Mouse (Mus musculus) layer of hippocampus, adult 2 months (tissue): ENCODE results near the gene Ifna11. TPM values are rescaled to one million over a fixed set of nuclear protein-coding genes. Genes with fewer than 3 reads are reported as not detected.
A peak's percentile ranks its signal among the peaks of the same experiment; 100 is the strongest.
"Not testable (repeated sequence)": the region's sequence is repeated elsewhere in the genome, so short reads cannot be mapped to it uniquely, and the experiment has no call there.

ENCODE experiments used
- DNase-seq, 2 experiments: peaks; one replicate each; pipeline ENCODE4 v3.0.0; 2022; ENCODE audit warnings: low spot score in 2 of 2
- H3K27ac ChIP-seq: fragments of 200-600 bp; 2 replicates; pipeline ENCODE4 v1.8.1; 2022
- H3K4me3 ChIP-seq: fragments of 200-600 bp; 2 replicates; pipeline ENCODE4 v1.8.1; 2022; ENCODE audit warnings: mild to moderate bottlenecking
- CTCF ChIP-seq: fragments of 200-600 bp; conservative IDR thresholded peaks from 2 replicates; pipeline ENCODE4 v1.8.1; 2022; ENCODE audit warnings: antibody characterized with exemption, mild to moderate bottlenecking, moderate library complexity
- long read RNA-seq, 2 experiments: library from polyadenylated mRNA; stranded (forward); transcript quantifications; one replicate each; pipeline ENCODE4 v2.0.0; 2021; ENCODE audit warnings: borderline mapping rate in 2 of 2
- total RNA-seq, 2 experiments: library from RNA; stranded (reverse); gene quantifications; 2 replicates each; pipeline ENCODE4 v1.2.3; 2021

The Ifna11 gene
- not detected for total RNA-seq
- long read RNA-seq, experiment 1: 0 reads
- long read RNA-seq, experiment 2: 0 reads

DNA sequence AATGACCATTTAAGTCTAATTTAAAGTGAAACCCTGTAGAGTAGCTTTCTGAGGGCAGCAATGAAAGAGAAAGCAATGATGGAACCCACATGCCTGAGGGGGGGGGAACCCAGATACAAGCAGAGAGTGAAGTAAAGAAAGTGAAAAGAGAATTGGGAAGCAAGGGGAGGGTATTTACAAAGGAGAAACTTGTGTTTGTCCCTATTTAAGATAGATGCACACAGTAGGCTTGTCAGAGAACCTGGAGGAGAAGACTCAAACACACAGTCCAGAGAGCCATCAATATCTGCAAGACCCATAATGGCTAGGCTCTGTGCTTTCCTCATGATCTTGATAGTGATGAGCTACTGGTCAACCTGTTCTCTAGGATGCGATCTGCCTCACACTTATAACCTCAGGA, at the start of gene Ifna11:
Gene Ifna11, plus strand, starts transcription at position 301 of the 400 bp plus-strand sequence.
- no peak within 1 kb of the TSS for H3K4me3 ChIP-seq
- TF ChIP-seq CTCF: no peak
- no peak for DNase-seq
- H3K27ac ChIP-seq: no peak within 1 kb of the TSS

DNA sequence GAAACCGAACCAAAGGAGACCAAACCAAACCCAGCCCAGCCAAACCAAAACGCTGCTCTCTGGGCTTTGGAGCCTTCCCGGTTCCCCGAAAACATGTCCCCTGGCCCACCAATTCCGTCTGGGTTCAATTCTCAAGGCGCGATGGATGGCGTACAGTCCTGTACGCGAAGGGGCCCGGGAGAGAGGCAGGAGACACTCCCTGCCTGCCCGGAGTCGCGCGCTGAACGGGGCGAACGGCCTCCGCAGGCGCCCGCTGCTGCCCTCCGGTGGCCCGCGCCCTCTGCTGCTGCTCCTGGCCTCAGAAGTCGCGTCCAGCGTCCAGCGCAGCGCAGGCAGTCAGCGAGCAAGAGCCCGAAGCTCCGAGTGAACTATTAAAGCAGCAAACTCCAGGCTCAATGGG, 46.2 kb upstream of the Ifna11 start, which contains the start of gene Gm13290:
Gene Gm13290, plus strand, starts transcription at position 301 of the 400 bp plus-strand sequence.
- H3K27ac ChIP-seq, DNase-seq: not testable (repeated sequence)

DNA sequence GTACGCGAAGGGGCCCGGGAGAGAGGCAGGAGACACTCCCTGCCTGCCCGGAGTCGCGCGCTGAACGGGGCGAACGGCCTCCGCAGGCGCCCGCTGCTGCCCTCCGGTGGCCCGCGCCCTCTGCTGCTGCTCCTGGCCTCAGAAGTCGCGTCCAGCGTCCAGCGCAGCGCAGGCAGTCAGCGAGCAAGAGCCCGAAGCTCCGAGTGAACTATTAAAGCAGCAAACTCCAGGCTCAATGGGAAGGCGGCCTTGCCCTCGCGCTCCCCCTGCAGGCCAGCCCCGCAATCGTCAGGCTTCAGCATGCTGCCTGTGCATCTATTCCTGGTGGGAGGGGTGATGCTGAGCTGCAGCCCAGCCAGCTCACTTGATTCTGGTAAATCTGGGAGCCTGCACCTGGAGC, 43.1 kb upstream of the Ifna11 start, which contains the start of gene Gm13289:
Gene Gm13289, plus strand, starts transcription at position 301 of the 400 bp plus-strand sequence.
- H3K4me3 ChIP-seq, H3K27ac ChIP-seq, DNase-seq: not testable (repeated sequence)

More for the DNA sequence above, 46.2 kb upstream of the Ifna11 start, which contains the start of gene Gm13290:
- H3K4me3 ChIP-seq: not testable (repeated sequence)

DNA sequence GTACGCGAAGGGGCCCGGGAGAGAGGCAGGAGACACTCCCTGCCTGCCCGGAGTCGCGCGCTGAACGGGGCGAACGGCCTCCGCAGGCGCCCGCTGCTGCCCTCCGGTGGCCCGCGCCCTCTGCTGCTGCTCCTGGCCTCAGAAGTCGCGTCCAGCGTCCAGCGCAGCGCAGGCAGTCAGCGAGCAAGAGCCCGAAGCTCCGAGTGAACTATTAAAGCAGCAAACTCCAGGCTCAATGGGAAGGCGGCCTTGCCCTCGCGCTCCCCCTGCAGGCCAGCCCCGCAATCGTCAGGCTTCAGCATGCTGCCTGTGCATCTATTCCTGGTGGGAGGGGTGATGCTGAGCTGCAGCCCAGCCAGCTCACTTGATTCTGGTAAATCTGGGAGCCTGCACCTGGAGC, 40.2 kb upstream of the Ifna11 start, which contains the start of gene Gm13272:
Gene Gm13272, plus strand, starts transcription at position 301 of the 400 bp plus-strand sequence.
- H3K4me3 ChIP-seq, H3K27ac ChIP-seq, DNase-seq: not testable (repeated sequence)

DNA sequence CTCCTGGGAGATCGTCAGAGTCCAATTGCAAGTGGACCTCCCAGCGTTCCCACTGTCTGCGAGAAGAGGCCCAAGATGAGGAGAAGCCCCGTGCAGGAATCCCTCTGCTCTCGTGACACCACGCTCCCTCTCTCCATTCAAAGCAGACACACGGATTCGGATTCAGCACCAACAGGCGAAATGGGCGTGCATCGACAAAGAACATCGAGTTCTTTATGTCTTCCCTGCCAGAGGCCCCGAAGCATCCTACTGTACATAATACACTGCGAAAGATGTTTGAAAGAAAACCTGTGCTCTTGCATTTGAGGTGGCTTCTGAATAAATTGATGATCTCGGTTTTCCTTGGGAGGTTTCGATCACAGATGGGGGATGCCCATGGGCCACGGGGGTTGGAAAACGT, 39.4 kb upstream of the Ifna11 start:
- H3K27ac ChIP-seq, DNase-seq, H3K4me3 ChIP-seq: not testable (repeated sequence)

DNA sequence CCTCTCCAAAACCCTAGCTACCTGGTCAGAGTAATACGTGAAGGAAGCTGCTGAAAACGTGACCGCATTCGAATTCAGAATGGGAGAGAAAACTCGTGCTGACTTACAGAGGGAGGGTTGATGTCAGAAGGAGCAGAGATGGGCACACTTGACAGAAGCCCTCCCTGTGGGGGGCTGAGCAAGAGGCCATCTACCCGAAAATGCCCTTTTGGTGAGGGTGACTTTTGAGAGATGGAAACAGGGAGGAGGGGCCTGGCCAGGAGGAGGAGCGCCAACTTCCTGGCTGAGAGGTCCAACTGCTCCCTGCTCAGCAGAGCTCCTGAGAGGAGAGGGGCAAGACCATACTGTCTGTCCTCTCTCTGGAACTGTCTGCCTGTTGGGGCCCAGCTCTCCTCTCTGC, 37.9 kb upstream of the Ifna11 start, which contains the start of gene Ifnz:
Gene Ifnz, plus strand, starts transcription at position 301 of the 400 bp plus-strand sequence.
- not testable (repeated sequence) for DNase-seq, H3K27ac ChIP-seq, H3K4me3 ChIP-seq

DNA sequence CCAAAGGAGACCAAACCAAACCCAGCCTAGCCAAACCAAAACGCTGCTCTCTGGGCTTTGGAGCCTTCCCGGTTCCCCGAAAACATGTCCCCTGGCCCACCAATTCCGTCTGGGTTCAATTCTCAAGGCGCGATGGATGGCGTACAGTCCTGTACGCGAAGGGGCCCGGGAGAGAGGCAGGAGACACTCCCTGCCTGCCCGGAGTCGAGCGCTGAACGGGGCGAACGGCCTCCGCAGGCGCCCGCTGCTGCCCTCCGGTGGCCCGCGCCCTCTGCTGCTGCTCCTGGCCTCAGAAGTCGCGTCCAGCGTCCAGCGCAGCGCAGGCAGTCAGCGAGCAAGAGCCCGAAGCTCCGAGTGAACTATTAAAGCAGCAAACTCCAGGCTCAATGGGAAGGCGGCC, 37.4 kb upstream of the Ifna11 start:
- H3K4me3 ChIP-seq, H3K27ac ChIP-seq, DNase-seq: not testable (repeated sequence)
- TF ChIP-seq CTCF: peak; percentile 23

DNA sequence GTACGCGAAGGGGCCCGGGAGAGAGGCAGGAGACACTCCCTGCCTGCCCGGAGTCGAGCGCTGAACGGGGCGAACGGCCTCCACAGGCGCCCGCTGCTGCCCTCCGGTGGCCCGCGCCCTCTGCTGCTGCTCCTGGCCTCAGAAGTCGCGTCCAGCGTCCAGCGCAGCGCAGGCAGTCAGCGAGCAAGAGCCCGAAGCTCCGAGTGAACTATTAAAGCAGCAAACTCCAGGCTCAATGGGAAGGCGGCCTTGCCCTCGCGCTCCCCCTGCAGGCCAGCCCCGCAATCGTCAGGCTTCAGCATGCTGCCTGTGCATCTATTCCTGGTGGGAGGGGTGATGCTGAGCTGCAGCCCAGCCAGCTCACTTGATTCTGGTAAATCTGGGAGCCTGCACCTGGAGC, 34.4 kb upstream of the Ifna11 start, which contains the start of gene Gm13276:
Gene Gm13276, plus strand, starts transcription at position 301 of the 400 bp plus-strand sequence.
- not testable (repeated sequence) for H3K4me3 ChIP-seq, H3K27ac ChIP-seq, DNase-seq

DNA sequence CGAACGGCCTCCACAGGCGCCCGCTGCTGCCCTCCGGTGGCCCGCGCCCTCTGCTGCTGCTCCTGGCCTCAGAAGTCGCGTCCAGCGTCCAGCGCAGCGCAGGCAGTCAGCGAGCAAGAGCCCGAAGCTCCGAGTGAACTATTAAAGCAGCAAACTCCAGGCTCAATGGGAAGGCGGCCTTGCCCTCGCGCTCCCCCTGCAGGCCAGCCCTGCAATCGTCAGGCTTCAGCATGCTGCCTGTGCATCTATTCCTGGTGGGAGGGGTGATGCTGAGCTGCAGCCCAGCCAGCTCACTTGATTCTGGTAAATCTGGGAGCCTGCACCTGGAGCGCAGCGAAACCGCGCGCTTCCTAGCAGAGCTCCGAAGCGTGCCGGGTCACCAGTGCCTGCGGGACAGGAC, 31.4 kb upstream of the Ifna11 start, which contains the start of gene Gm13277:
Gene Gm13277, plus strand, starts transcription at position 231 of the 400 bp plus-strand sequence.
- not testable (repeated sequence) for H3K27ac ChIP-seq, H3K4me3 ChIP-seq
- TF ChIP-seq CTCF: peak; percentile 58
- DNase-seq: peak; percentile 58 to 66

DNA sequence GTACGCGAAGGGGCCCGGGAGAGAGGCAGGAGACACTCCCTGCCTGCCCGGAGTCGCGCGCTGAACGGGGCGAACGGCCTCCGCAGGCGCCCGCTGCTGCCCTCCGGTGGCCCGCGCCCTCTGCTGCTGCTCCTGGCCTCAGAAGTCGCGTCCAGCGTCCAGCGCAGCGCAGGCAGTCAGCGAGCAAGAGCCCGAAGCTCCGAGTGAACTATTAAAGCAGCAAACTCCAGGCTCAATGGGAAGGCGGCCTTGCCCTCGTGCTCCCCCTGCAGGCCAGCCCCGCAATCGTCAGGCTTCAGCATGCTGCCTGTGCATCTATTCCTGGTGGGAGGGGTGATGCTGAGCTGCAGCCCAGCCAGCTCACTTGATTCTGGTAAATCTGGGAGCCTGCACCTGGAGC, 28.5 kb upstream of the Ifna11 start, which contains the start of gene Gm13278:
Gene Gm13278, plus strand, starts transcription at position 301 of the 400 bp plus-strand sequence.
- H3K27ac ChIP-seq, H3K4me3 ChIP-seq, DNase-seq: not testable (repeated sequence)

DNA sequence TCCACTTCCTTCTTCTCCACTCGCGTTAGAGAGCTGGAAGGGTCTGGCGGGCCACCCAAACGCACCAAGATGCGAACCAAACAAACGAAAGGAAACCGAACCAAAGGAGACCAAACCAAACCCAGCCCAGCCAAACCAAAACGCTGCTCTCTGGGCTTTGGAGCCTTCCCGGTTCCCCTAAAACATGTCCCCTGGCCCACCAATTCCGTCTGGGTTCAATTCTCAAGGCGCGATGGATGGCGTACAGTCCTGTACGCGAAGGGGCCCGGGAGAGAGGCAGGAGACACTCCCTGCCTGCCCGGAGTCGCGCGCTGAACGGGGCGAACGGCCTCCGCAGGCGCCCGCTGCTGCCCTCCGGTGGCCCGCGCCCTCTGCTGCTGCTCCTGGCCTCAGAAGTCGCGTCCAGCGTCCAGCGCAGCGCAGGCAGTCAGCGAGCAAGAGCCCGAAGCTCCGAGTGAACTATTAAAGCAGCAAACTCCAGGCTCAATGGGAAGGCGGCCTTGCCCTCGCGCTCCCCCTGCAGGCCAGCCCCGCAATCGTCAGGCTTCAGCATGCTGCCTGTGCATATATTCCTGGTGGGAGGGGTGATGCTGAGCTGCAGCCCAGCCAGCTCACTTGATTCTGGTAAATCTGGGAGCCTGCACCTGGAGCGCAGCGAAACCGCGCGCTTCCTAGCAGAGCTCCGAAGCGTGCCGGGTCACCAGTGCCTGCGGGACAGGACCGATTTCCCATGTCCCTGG, 25.7 kb upstream of the Ifna11 start, which contains the start of gene Gm13275:
Gene Gm13275, plus strand, starts transcription at position 552 of the 740 bp plus-strand sequence.
- H3K27ac ChIP-seq: not testable (repeated sequence)
- DNase-seq: peak; percentile 41 to 60
- TF ChIP-seq CTCF: peak; percentile 57
- peak within 1 kb of the TSS; percentile 14 for H3K4me3 ChIP-seq

DNA sequence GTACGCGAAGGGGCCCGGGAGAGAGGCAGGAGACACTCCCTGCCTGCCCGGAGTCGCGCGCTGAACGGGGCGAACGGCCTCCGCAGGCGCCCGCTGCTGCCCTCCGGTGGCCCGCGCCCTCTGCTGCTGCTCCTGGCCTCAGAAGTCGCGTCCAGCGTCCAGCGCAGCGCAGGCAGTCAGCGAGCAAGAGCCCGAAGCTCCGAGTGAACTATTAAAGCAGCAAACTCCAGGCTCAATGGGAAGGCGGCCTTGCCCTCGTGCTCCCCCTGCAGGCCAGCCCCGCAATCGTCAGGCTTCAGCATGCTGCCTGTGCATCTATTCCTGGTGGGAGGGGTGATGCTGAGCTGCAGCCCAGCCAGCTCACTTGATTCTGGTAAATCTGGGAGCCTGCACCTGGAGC, 22.7 kb upstream of the Ifna11 start, which contains the start of gene Gm13279:
Gene Gm13279, plus strand, starts transcription at position 301 of the 400 bp plus-strand sequence.
- not testable (repeated sequence) for DNase-seq, H3K27ac ChIP-seq, H3K4me3 ChIP-seq

DNA sequence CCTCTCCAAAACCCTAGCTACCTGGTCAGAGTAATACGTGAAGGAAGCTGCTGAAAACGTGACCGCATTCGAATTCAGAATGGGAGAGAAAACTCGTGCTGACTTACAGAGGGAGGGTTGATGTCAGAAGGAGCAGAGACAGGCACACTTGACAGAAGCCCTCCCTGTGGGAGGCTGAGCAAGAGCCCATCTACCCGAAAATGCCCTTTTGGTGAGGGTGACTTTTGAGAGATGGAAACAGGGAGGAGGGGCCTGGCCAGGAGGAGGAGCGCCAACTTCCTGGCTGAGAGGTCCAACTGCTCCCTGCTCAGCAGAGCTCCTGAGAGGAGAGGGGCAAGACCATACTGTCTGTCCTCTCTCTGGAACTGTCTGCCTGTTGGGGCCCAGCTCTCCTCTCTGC, 20.4 kb upstream of the Ifna11 start, which contains the start of gene Gm13285:
Gene Gm13285, plus strand, starts transcription at position 301 of the 400 bp plus-strand sequence.
- DNase-seq: not testable (repeated sequence)

DNA sequence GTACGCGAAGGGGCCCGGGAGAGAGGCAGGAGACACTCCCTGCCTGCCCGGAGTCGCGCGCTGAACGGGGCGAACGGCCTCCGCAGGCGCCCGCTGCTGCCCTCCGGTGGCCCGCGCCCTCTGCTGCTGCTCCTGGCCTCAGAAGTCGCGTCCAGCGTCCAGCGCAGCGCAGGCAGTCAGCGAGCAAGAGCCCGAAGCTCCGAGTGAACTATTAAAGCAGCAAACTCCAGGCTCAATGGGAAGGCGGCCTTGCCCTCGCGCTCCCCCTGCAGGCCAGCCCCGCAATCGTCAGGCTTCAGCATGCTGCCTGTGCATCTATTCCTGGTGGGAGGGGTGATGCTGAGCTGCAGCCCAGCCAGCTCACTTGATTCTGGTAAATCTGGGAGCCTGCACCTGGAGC, 16.8 kb upstream of the Ifna11 start, which contains the start of gene Gm13287:
Gene Gm13287, plus strand, starts transcription at position 301 of the 400 bp plus-strand sequence.
- H3K27ac ChIP-seq, H3K4me3 ChIP-seq, DNase-seq: not testable (repeated sequence)

More for the DNA sequence above, 20.4 kb upstream of the Ifna11 start, which contains the start of gene Gm13285:
- not testable (repeated sequence) for H3K4me3 ChIP-seq, H3K27ac ChIP-seq

DNA sequence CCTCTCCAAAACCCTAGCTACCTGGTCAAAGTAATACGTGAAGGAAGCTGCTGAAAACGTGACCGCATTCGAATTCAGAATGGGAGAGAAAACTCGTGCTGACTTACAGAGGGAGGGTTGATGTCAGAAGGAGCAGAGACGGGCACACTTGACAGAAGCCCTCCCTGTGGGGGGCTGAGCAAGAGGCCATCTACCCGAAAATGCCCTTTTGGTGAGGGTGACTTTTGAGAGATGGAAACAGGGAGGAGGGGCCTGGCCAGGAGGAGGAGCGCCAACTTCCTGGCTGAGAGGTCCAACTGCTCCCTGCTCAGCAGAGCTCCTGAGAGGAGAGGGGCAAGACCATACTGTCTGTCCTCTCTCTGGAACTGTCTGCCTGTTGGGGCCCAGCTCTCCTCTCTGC, 14.5 kb upstream of the Ifna11 start, which contains the start of gene Gm13288:
Gene Gm13288, plus strand, starts transcription at position 301 of the 400 bp plus-strand sequence.
- not testable (repeated sequence) for H3K4me3 ChIP-seq

More for the DNA sequence above, 14.5 kb upstream of the Ifna11 start, which contains the start of gene Gm13288:
- not testable (repeated sequence) for H3K27ac ChIP-seq, DNase-seq
